Mouse (Mus musculus) midbrain, embryonic 14.5 days (tissue): ENCODE results near the gene Ska3. TPM values are rescaled to one million over a fixed set of nuclear protein-coding genes. Genes with fewer than 3 reads are reported as not detected.

Experiments
- ATAC-seq: fragments of 200-750 bp; cut with Nextera tagmentation; 2 replicates; pipeline ENCODE4 v1.8.0; 2017; ENCODE audit warnings: moderate number of reproducible peaks, moderate library complexity; ENCODE audit not compliant: low FRiP score, low TSS enrichment
- DNase-seq: peaks from one replicate; pipeline ENCODE4 v3.0.0-alpha.2; 2015
- H3K27ac ChIP-seq: fragments of 300-500 bp; sonication (generic); replicated peaks from 2 replicates; pipeline ENCODE4 v1.5.1; 2014; ENCODE audit warnings: mild to moderate bottlenecking, low read depth, low read length, moderate library complexity
- H3K27me3 ChIP-seq: fragments of 300-500 bp; sonication (generic); 2 replicates; pipeline ENCODE4 v1.6.1; 2014; ENCODE audit warnings: low read length, control low read depth, mixed read lengths; ENCODE audit not compliant: control insufficient read depth, insufficient read depth
- H3K36me3 ChIP-seq: fragments of 300-500 bp; sonication (generic); 2 replicates; pipeline ENCODE4 v1.6.1; 2014; ENCODE audit warnings: low read length, control low read depth; ENCODE audit not compliant: control insufficient read depth, insufficient read depth
- H3K4me1 ChIP-seq: fragments of 300-500 bp; sonication (generic); 2 replicates; pipeline ENCODE4 v1.6.1; 2014; ENCODE audit warnings: mild to moderate bottlenecking, antibody characterized with exemption, low read length, control low read depth; ENCODE audit not compliant: control insufficient read depth, insufficient read depth
- H3K4me2 ChIP-seq: fragments of 300-500 bp; sonication (generic); 2 replicates; pipeline ENCODE4 v1.6.1; 2014; ENCODE audit warnings: mild to moderate bottlenecking, low read length, moderate library complexity
- H3K4me3 ChIP-seq: fragments of 300-500 bp; sonication (generic); replicated peaks from 2 replicates; pipeline ENCODE4 v1.5.1; 2014; ENCODE audit warnings: low read depth, low read length
- H3K9ac ChIP-seq: fragments of 300-500 bp; sonication (generic); replicated peaks from 2 replicates; pipeline ENCODE4 v1.6.1; 2014; ENCODE audit warnings: mild to moderate bottlenecking, low read length, moderate library complexity
- H3K9me3 ChIP-seq: fragments of 300-500 bp; sonication (generic); 2 replicates; pipeline ENCODE4 v1.6.1; 2016; ENCODE audit warnings: low read length, control low read depth, mixed read lengths; ENCODE audit not compliant: control insufficient read depth
- WGBS: fragments of 180-500 bp; shearing (Covaris S2); extraction: QIAGEN DNeasy Blood & Tissue Kit; methylation state at CpG from one replicate; pipeline ENCODE4 v1.1.7; 2014; 5-methylcytosine and 5-hydroxymethylcytosine counted together
- microRNA-seq: library from miRNA; unstranded; fragments of <30 nt; microRNA quantifications from one replicate; pipeline ENCODE4, GENCODE M21; 2016
- polyA plus RNA-seq: library from polyadenylated mRNA; unstranded; fragments of >200 nt; fragmentation: Nextera tagmentation; extraction: Ambion mirVana; gene quantifications from 2 replicates; pipeline ENCODE4 v1.2.1, GENCODE M21; 2014

Ska3 gene
- polyA plus RNA-seq, 1 experiment from 2014 or later: 8.6 TPM

- no peaks in the 10 kb centered on the region for H3K27me3 ChIP-seq
- DNase-seq (no peak), ATAC-seq (no peak)
- H3K9me3 ChIP-seq: no peaks in the 10 kb centered on the region
- no peak overlapping the region for H3K4me3 ChIP-seq
- 70% methylated on average over 4 of the region's 4 CpGs for WGBS
- H3K27ac ChIP-seq: no peak overlapping the region
- no peaks in the 10 kb centered on the region for H3K4me1 ChIP-seq
- no peak overlapping the region for H3K4me2 ChIP-seq
- H3K9ac ChIP-seq: no peak overlapping the region
- no peaks in the 10 kb centered on the region for H3K36me3 ChIP-seq
Measured at GRCm38 (mm10) chr14:57787406-57787805, 38.6 kb downstream of the Ska3 start.

- 86% methylated on average over 6 of the region's 6 CpGs for WGBS
- Histone ChIP-seq H3K4me3 (no peak overlapping the region), H3K4me2 (no peak overlapping the region), H3K9ac (no peak overlapping the region), H3K4me1 (no peaks in the 10 kb centered on the region), H3K27ac (no peak overlapping the region), H3K27me3 (no peaks in the 10 kb centered on the region), H3K9me3 (no peaks in the 10 kb centered on the region), H3K36me3 (no peaks in the 10 kb centered on the region)
- ATAC-seq (no peak), DNase-seq (no peak)
Measured at GRCm38 (mm10) chr14:57772157-57772815, 53.7 kb downstream of the Ska3 start.

- Histone ChIP-seq H3K9me3 (no peaks in the 10 kb centered on the region), H3K27me3 (no peaks in the 10 kb centered on the region), H3K36me3 (no peaks in the 10 kb centered on the region), H3K27ac (no peak overlapping the region), H3K4me2 (no peak overlapping the region), H3K9ac (no peak overlapping the region), H3K4me3 (no peak overlapping the region), H3K4me1 (no peaks in the 10 kb centered on the region)
- ATAC-seq: no peak
- 97% methylated on average over 5 of the region's 5 CpGs for WGBS
- no peak for DNase-seq
Measured at GRCm38 (mm10) chr14:57769102-57769501, 56.9 kb downstream of the Ska3 start.

- no peak overlapping the region for H3K27ac ChIP-seq
- no peaks in the 10 kb centered on the region for H3K27me3 ChIP-seq
- 41% methylated on average over 10 of the region's 10 CpGs for WGBS
- no peak for DNase-seq
- no peaks in the 10 kb centered on the region for H3K36me3 ChIP-seq
- H3K4me1 ChIP-seq: no peaks in the 10 kb centered on the region
- no peak overlapping the region for H3K4me2 ChIP-seq
- no peak for ATAC-seq
- H3K4me3 ChIP-seq: no peak overlapping the region
- H3K9me3 ChIP-seq: no peaks in the 10 kb centered on the region
- H3K9ac ChIP-seq: no peak overlapping the region
Measured at GRCm38 (mm10) chr14:57760447-57761412, 65.3 kb downstream of the Ska3 start.

GRCm38 (mm10) chr14:57758237-57758636, 67.7 kb downstream of the Ska3 start, which contains the start of gene Lats2:
Lats2 (minus strand) TSS chr14:57758388.
- H3K4me3 ChIP-seq: no peak within 1 kb of the TSS
- no peaks in the 10 kb centered on the region for H3K36me3 ChIP-seq
- no peak within 1 kb of the TSS for H3K27ac ChIP-seq
- no peaks in the 10 kb centered on the region for H3K9me3 ChIP-seq
- ATAC-seq (no peak), DNase-seq (no peak)
- no peak within 1 kb of the TSS for H3K9ac ChIP-seq
- no peak within 1 kb of the TSS for H3K4me2 ChIP-seq
- 83% methylated on average over 4 of the region's 4 CpGs for WGBS
- H3K4me1 ChIP-seq: no peaks in the 10 kb centered on the region
- H3K27me3 ChIP-seq: no peaks in the 10 kb centered on the region

Small RNA genes within 50 kb of the gene (microRNA-seq; reads per million reads assigned to microRNA genes)
- not detected for gene Mir3077

Other genes starting within 250 kb of the Ska3 start
- 13.5 and 18.7 TPM in 2 replicates for gene Xpo4, start 160.8 kb downstream of the Ska3 start, polyA plus RNA-seq
- not detected in 2 replicates for gene Gm49361, start 80.1 kb downstream of the Ska3 start, polyA plus RNA-seq
- gene Lats2, start 67.8 kb downstream of the Ska3 start, polyA plus RNA-seq: 5.4 and 7.1 TPM in 2 replicates
- 35.6 and 47.9 TPM in 2 replicates for gene Sap18, start 28.0 kb downstream of the Ska3 start, polyA plus RNA-seq
- 143 and 156 TPM in 2 replicates for gene Mrpl57, start within 50 bp of the Ska3 start, polyA plus RNA-seq
- 37.5 and 43.2 TPM in 2 replicates for gene Zdhhc20, start 64.1 kb upstream of the Ska3 start, polyA plus RNA-seq
- gene Micu2, start 173.1 kb upstream of the Ska3 start, polyA plus RNA-seq: 48.3 and 54.6 TPM in 2 replicates
- 13.5 and 19.7 TPM in 2 replicates for gene Fgf9, start 244.4 kb upstream of the Ska3 start, polyA plus RNA-seq